Mouse (Mus musculus) hindbrain, embryonic 14.5 days (tissue): ENCODE measurements at regions not wholly inside any gene's neighbourhood (a gene's known extent, or its start where the extent isn't known, plus 50 kb on each side); places are given as distances from the start of the nearest gene placed in this dataset.
"Not testable (repeated sequence)": the region's sequence is repeated elsewhere in the genome, so short reads cannot be mapped to it uniquely, and the experiment has no call there.

Experiments used
- ATAC-seq: fragments of 200-750 bp; cut with Nextera tagmentation; 2 replicates; pipeline ENCODE4 v1.8.0; 2017; ENCODE audit warnings: moderate number of reproducible peaks, mild to moderate bottlenecking, moderate TSS enrichment, moderate library complexity; ENCODE audit not compliant: low FRiP score
- DNase-seq: peaks from one replicate; pipeline ENCODE4 v3.0.0-alpha.2; 2015; ENCODE audit warnings: low spot score
- H3K27ac ChIP-seq: fragments of 300-500 bp; sonication (generic); 2 replicates; pipeline ENCODE4 v1.5.1; 2014; ENCODE audit warnings: mild to moderate bottlenecking, moderate library complexity
- H3K27me3 ChIP-seq: fragments of 300-500 bp; sonication (generic); 2 replicates; pipeline ENCODE4 v1.6.1; 2014; ENCODE audit warnings: mild to moderate bottlenecking, low read length, mixed read lengths; ENCODE audit not compliant: control insufficient read depth, insufficient read depth
- H3K36me3 ChIP-seq: fragments of 300-500 bp; sonication (generic); replicated peaks from 2 replicates; pipeline ENCODE4 v1.6.1; 2014; ENCODE audit not compliant: control insufficient read depth, insufficient read depth
- H3K4me1 ChIP-seq: fragments of 300-500 bp; sonication (generic); replicated peaks from 2 replicates; pipeline ENCODE4 v1.6.1; 2014; ENCODE audit warnings: antibody characterized with exemption, low read length, mixed read lengths; ENCODE audit not compliant: control insufficient read depth, insufficient read depth
- H3K4me2 ChIP-seq: fragments of 300-500 bp; sonication (generic); replicated peaks from 2 replicates; pipeline ENCODE4 v1.6.1; 2014; ENCODE audit warnings: mild to moderate bottlenecking, moderate library complexity
- H3K4me3 ChIP-seq: fragments of 300-500 bp; sonication (generic); replicated peaks from 2 replicates; pipeline ENCODE4 v1.5.1; 2014; ENCODE audit warnings: mild to moderate bottlenecking, low read length
- H3K9ac ChIP-seq: fragments of 300-500 bp; sonication (generic); 2 replicates; pipeline ENCODE4 v1.6.1; 2014
- H3K9me3 ChIP-seq: fragments of 300-500 bp; sonication (generic); 2 replicates; pipeline ENCODE4 v1.6.1; 2016; ENCODE audit warnings: low read length; ENCODE audit not compliant: control insufficient read depth
- WGBS: fragments of 180-500 bp; shearing (Covaris S2); extraction: QIAGEN DNeasy Blood & Tissue Kit; methylation state at CpG from one replicate; pipeline ENCODE4 v1.1.7; 2014; 5-methylcytosine and 5-hydroxymethylcytosine counted together

- no peak for ATAC-seq
- Histone ChIP-seq H3K9ac (no peak overlapping the region), H3K27ac (no peak overlapping the region), H3K9me3 (no peaks in the 10 kb centered on the region), H3K4me2 (no peak overlapping the region), H3K36me3 (no peaks in the 10 kb centered on the region), H3K4me3 (no peak overlapping the region), H3K27me3 (no peaks in the 10 kb centered on the region), H3K4me1 (no peaks in the 10 kb centered on the region)
- WGBS: 83% methylated on average over 7 of the region's 7 CpGs
- DNase-seq: peak; percentile 36
These were observed 183.5 kb upstream of the Peli2 start for GRCm38 (mm10) chr14:47937081-47937651.

DNA sequence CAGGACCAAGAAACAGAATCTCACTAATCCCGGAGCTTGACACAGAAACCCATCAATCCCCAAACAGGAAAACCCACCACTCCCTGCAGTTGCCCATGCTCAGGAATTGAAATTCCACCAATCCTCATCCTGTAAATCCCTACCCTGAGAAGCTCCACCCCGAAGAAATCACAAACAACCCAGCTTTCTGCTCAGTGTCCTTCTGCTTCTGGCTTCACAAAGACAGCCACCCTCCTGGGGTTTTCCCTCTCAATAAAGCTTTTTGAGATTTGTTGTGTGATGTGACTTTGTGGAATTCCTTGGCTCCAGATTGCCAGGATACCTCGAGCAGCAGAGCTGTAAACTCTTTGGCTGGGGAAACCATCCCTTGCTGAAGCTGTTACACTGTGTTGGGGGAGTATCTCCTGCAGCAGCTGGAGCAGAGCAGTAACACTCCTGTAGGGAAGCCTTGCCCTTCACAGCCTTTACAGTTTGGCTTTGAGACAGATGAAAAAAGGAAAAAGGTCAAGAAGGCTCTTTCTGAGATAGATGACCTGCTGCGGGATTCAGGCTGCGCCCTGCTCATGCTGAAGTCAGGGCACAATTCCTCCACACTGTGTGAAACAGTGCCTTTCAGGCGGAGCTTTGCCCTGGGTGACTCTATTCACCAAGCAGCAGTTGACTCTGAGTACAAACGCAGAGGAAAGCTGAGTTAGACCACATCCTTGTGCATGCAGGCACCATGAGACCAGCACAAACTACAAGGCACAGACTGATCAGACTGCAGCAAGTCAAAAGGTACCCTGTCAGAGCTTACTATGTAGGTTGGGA is 180.6 kb upstream of the Peli2 start:
- H3K4me3 ChIP-seq: no peak overlapping the region
- H3K4me1 ChIP-seq: no peaks in the 10 kb centered on the region
- H3K9ac ChIP-seq: no peak overlapping the region
- H3K4me2 ChIP-seq: no peak overlapping the region
- no peaks in the 10 kb centered on the region for H3K9me3 ChIP-seq
- DNase-seq (peak; percentile 37), ATAC-seq (no peak; the same call in 1 of the 2 replicates)
- H3K27me3 ChIP-seq: no peaks in the 10 kb centered on the region
- H3K36me3 ChIP-seq: no peaks in the 10 kb centered on the region
- WGBS: 33% methylated on average over 7 of the region's 7 CpGs
- no peak overlapping the region for H3K27ac ChIP-seq

DNA sequence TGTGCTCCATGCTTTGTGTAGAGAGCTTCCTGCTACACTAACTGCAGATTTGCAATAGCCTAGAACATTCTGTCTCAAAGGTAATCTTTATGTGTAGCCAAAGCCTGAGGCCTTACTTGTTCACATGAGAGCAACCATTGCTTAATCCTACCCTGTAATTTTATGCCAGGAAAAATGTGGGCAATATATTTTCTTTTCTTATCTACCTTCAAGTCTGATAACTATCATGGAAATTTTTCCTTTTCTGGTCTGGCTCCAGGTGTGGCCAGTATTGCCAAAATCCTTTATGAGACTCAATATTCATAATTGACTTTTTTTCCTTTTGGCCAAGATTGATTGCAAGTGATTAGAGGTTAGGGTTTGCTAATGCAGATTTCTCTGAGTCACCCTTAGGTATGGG is 178.0 kb upstream of the Peli2 start:
- Histone ChIP-seq H3K36me3 (no peaks in the 10 kb centered on the region), H3K4me1 (no peaks in the 10 kb centered on the region), H3K9me3 (no peaks in the 10 kb centered on the region), H3K9ac (no peak overlapping the region), H3K27ac (no peak overlapping the region), H3K4me2 (no peak overlapping the region), H3K27me3 (no peaks in the 10 kb centered on the region), H3K4me3 (no peak overlapping the region)
- ATAC-seq (no peak), DNase-seq (no peak)

- ATAC-seq (no peak), DNase-seq (no peak)
- no peak overlapping the region for H3K27ac ChIP-seq
- H3K9me3 ChIP-seq: no peaks in the 10 kb centered on the region
- no peaks in the 10 kb centered on the region for H3K27me3 ChIP-seq
- 93% methylated on average over 1 of the region's 1 CpGs for WGBS
- H3K9ac ChIP-seq: no peak overlapping the region
- H3K4me3 ChIP-seq: no peak overlapping the region
- H3K4me1 ChIP-seq: no peaks in the 10 kb centered on the region
- H3K36me3 ChIP-seq: no peaks in the 10 kb centered on the region
- H3K4me2 ChIP-seq: no peak overlapping the region
These were observed 176.0 kb upstream of the Peli2 start for GRCm38 (mm10) chr14:47944595-47944994.

DNA sequence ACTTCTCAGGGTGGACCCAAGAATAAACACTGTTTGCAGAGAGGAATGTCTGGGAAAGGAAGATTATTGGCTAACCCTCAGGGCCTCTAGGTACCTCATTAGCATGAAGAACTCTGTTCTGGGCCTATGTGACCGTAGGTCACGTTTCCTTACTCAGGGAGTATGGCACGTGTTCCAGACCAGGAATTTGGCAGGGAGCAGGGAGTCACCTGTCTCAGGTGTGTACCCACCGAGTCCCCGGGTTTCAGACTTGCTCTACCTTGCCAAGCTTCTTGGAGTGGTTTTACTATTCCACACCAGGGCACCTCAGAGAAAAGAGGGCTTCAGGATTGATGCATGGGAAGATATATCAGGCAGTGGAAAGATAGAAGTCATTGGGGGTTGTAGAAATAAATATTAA is 169.6 kb upstream of the Peli2 start:
- no peak overlapping the region for H3K9ac ChIP-seq
- DNase-seq (no peak), ATAC-seq (no peak)
- H3K4me2 ChIP-seq: no peak overlapping the region
- no peaks in the 10 kb centered on the region for H3K4me1 ChIP-seq
- 89% methylated on average over 5 of the region's 5 CpGs for WGBS
- H3K4me3 ChIP-seq: no peak overlapping the region
- H3K27me3 ChIP-seq: no peaks in the 10 kb centered on the region
- H3K9me3 ChIP-seq: no peaks in the 10 kb centered on the region
- no peak overlapping the region for H3K27ac ChIP-seq
- no peaks in the 10 kb centered on the region for H3K36me3 ChIP-seq

GRCm38 (mm10) chr14:47958171-47958570 is 162.5 kb upstream of the Peli2 start:
- ATAC-seq (no peak), DNase-seq (no peak)
- no peak overlapping the region for H3K4me2 ChIP-seq
- no peaks in the 10 kb centered on the region for H3K9me3 ChIP-seq
- WGBS: 86% methylated on average over 9 of the region's 9 CpGs
- H3K9ac ChIP-seq: no peak overlapping the region
- no peaks in the 10 kb centered on the region for H3K36me3 ChIP-seq
- H3K4me1 ChIP-seq: no peaks in the 10 kb centered on the region
- no peaks in the 10 kb centered on the region for H3K27me3 ChIP-seq
- no peak overlapping the region for H3K27ac ChIP-seq
- H3K4me3 ChIP-seq: no peak overlapping the region

- H3K4me3 ChIP-seq: no peak overlapping the region
- H3K9ac ChIP-seq: no peak overlapping the region
- ATAC-seq: no peak
- no peaks in the 10 kb centered on the region for H3K4me1 ChIP-seq
- no peaks in the 10 kb centered on the region for H3K9me3 ChIP-seq
- H3K4me2 ChIP-seq: no peak overlapping the region
- 66% methylated on average over 12 of the region's 12 CpGs for WGBS
- H3K27me3 ChIP-seq: no peaks in the 10 kb centered on the region
- DNase-seq: no peak
- no peak overlapping the region for H3K27ac ChIP-seq
- H3K36me3 ChIP-seq: no peaks in the 10 kb centered on the region
These were observed 161.0 kb upstream of the Peli2 start for GRCm38 (mm10) chr14:47959366-47960280.

- not testable (repeated sequence) for H3K27me3 ChIP-seq, H3K4me1 ChIP-seq, H3K9me3 ChIP-seq, H3K4me2 ChIP-seq, DNase-seq, H3K9ac ChIP-seq, ATAC-seq, H3K36me3 ChIP-seq, H3K4me3 ChIP-seq, H3K27ac ChIP-seq
- WGBS: 92% methylated on average over 4 of the region's 4 CpGs
These were observed 155.8 kb upstream of the Peli2 start for GRCm38 (mm10) chr14:47964806-47965205.

DNA sequence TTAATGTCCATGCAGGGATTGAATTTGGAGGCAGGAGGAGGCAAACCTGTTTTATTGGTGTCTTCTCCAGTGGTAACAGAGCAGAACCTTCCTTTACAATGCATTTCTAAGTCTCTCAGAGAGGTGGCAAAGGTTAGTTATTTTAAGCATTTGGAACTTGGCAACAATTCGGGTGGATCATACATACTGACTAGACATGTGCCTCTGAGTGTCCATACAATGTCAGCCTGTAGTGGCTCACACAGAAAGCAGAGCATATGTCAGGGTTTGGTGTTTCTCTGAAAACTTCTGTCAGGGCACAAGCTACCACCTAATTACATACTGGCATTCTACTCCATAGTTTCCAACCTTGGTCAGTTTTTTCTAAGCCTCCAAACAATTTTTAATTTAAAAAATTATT is 150.8 kb upstream of the Peli2 start:
- Histone ChIP-seq H3K9ac (no peak overlapping the region), H3K27ac (no peak overlapping the region), H3K4me3 (no peak overlapping the region), H3K36me3 (no peaks in the 10 kb centered on the region), H3K4me1 (no peaks in the 10 kb centered on the region), H3K4me2 (no peak overlapping the region), H3K27me3 (no peaks in the 10 kb centered on the region), H3K9me3 (no peaks in the 10 kb centered on the region)
- 78% methylated on average over 1 of the region's 1 CpGs for WGBS
- ATAC-seq (no peak), DNase-seq (no peak)
